21 mouse cellular contexts compared by ENCODE assay signal in the genomic region with DNA sequence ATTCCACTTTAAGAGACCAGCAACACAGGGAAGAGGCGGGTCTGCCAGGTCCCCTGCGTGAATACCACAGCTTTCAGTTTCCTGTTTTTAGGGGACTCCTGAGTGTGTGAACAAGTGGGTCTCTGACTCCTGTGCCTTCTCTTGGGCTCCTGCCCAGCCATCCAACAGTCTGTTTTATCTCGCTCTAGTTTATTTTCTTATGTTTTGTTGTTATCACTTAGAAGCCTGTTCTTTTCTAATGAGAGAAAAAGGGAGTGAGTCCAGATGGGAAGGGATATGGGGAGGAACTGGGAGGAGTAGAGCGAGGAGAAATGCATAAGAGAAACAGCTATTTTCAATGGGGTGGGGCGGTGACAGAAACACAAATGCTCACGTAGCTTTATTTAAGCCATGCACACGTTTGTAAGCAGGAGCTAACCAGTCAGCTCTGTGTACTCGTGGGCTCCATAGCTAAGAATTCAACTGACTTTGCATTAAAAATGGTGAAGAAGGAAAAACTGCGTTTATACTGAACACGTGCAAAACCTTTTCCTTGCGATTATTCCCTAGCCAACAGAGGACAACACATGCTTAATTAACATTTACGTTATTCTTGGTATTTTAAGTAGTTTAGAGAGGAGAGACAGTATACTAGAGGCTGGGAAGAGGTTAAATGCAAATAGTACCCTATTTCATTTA. TPM values are rescaled to one million over a fixed set of nuclear protein-coding genes. Genes with fewer than 3 reads are reported as not detected.
"Had no signal": no experiment of that assay in that cellular context is flagged by ENCODE, and none has a peak within 500 bp of the region (broad histone marks: within the 10 kb centered on the region; RNA-seq: fewer than 3 reads in every experiment).

No protein-coding gene starts in this region.

- H3K4me2 ChIP-seq: liver, embryonic 13.5 days; liver, embryonic 15.5 days; lung, embryonic 15.5 days; midbrain, embryonic 13.5 days; midbrain, embryonic 15.5 days; neural tube, embryonic 12.5 days had no signal

- DNase-seq: liver, embryonic 13.5 days; liver, postnatal 0 days; lung, adult 2 months; lung, postnatal 14 days; lung, postnatal 36 days; retina, postnatal 1 day; right cerebral cortex, adult 18-20 months; right cerebral cortex, postnatal 25 days; right cerebral cortex, postnatal 4 days; spleen, adult 18-20 months; thymus, adult 18-20 months; thymus, postnatal 14 days; thymus, postnatal 36 days had no signal

- ATAC-seq: liver, postnatal 0 days; lung, postnatal 0 days; midbrain, embryonic 13.5 days; midbrain, embryonic 15.5 days had no signal

- H3K27ac ChIP-seq: liver, embryonic 13.5 days; liver, embryonic 15.5 days; lung, embryonic 15.5 days; macrophage; midbrain, embryonic 13.5 days; midbrain, embryonic 15.5 days; neural tube, embryonic 12.5 days had no signal

- H3K4me3 ChIP-seq: liver, embryonic 13.5 days; liver, embryonic 15.5 days; lung, embryonic 15.5 days; midbrain, embryonic 13.5 days; midbrain, embryonic 15.5 days; neural tube, embryonic 12.5 days had no signal

- H3K9me3 ChIP-seq: liver, embryonic 13.5 days; liver, embryonic 15.5 days; lung, embryonic 15.5 days; midbrain, embryonic 13.5 days; midbrain, embryonic 15.5 days; neural tube, embryonic 12.5 days had no signal

- H3K9ac ChIP-seq: liver, embryonic 13.5 days; liver, embryonic 15.5 days; liver, postnatal 0 days; lung, embryonic 15.5 days; midbrain, embryonic 13.5 days; midbrain, embryonic 15.5 days; neural tube, embryonic 12.5 days had no signal

- H3K4me1 ChIP-seq: liver, embryonic 13.5 days; liver, embryonic 15.5 days; lung, embryonic 15.5 days; midbrain, embryonic 13.5 days; midbrain, embryonic 15.5 days; neural tube, embryonic 12.5 days had no signal

- H3K27me3 ChIP-seq: liver, embryonic 13.5 days; liver, embryonic 15.5 days; lung, embryonic 15.5 days; midbrain, embryonic 13.5 days; midbrain, embryonic 15.5 days; neural tube, embryonic 12.5 days had no signal

RNA-seq across cellular contexts. Expression of a gene that starts 58.1 kb away (rescaled TPM):
- total RNA-seq: monocyte, adult 5-6 weeks had no signal
